Mouse (Mus musculus) ES-E14 (cell line): ENCODE results near the gene Nebl.

Experiments
- HCFC1 ChIP-seq: IDR thresholded peaks from 2 replicates; pipeline ENCODE4 v1.6.1; 2012; ENCODE audit warnings: low read length, inconsistent platforms, borderline replicate concordance; ENCODE audit not compliant: insufficient read depth
- MAFK ChIP-seq: IDR thresholded peaks from 2 replicates; pipeline ENCODE4 v1.6.1; 2014; ENCODE audit warnings: mild to moderate bottlenecking, low read depth, low read length, inconsistent platforms; ENCODE audit not compliant: insufficient read depth
- ZNF384 ChIP-seq: IDR thresholded peaks from 2 replicates; pipeline ENCODE4 v1.6.1; 2012; ENCODE audit warnings: low read depth, low read length, inconsistent platforms

GRCm38 (mm10) chr2:17724405-17724804 is 6.9 kb downstream of the Nebl start:
- TF ChIP-seq HCFC1 (no peak), ZNF384 (no peak), MAFK (no peak)
